Mouse (Mus musculus) ovary, adult 2 months (tissue): ENCODE results near the gene Sclt1. TPM values are rescaled to one million over a fixed set of nuclear protein-coding genes. Genes with fewer than 3 reads are reported as not detected.

ENCODE experiments used
- polyA plus RNA-seq: library from polyadenylated mRNA; depleted of rRNA; stranded (reverse); fragments of >200 nt; gene quantifications from 2 replicates; pipeline ENCODE4 v1.2.3, GENCODE M21; 2012; rRNA removed

The Sclt1 gene
- 7.8 and 13.0 TPM in 2 replicates for polyA plus RNA-seq

GRCm38 (mm10) chr3:41742278-41742934 is at the start of gene Sclt1, which contains the start of gene D3Ertd751e:
Sclt1 (minus strand) TSS chr3:41742514.
D3Ertd751e (plus strand) TSS chr3:41742611.

Other genes starting within 250 kb of the Sclt1 start
- gene Jade1, start 186.8 kb downstream of the Sclt1 start, polyA plus RNA-seq: 39.5 and 42.4 TPM in 2 replicates
- 0.64 and 0.71 TPM in 2 replicates for gene D3Ertd751e, start 97 bp upstream of the Sclt1 start, polyA plus RNA-seq